Mouse (Mus musculus): ENCODE measurements around the gene Dctn1. TPM values are rescaled to one million over a fixed set of nuclear protein-coding genes. Genes with fewer than 3 reads are reported as not detected.

Dctn1 gene
- total RNA-seq, 1 experiment from 2014 or later = 70.9 TPM

DNA sequence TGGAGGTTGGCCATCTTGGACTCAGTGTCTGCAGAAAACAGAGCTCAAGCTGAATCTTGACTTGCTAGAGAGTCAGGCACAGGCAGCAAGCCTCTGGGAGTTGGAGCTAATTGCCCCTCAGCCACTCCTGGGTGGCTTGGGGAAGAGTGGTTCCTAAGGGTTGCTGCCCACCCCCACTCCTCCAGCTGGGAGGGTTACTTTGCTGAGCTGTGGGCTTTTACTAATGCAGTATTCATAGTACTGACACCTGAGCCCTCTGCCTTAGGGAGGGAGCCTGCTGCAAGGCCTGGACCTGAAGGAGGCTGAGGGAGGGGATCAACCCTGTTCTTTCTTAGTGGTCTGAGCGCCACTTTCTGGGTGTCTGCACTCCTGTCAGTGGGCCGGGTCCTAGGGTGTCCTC, 21.2 kb downstream of the Dctn1 start:
- no peak for ATAC-seq (replicated peaks in 1 of 2; ENCODE audit: insufficient read depth in 1 of 2, low FRiP score in 2 of 2, low TSS enrichment in 1 of 2, low read depth in 1 of 2, poor library complexity in 2 of 2, severe bottlenecking in 2 of 2)

DNA sequence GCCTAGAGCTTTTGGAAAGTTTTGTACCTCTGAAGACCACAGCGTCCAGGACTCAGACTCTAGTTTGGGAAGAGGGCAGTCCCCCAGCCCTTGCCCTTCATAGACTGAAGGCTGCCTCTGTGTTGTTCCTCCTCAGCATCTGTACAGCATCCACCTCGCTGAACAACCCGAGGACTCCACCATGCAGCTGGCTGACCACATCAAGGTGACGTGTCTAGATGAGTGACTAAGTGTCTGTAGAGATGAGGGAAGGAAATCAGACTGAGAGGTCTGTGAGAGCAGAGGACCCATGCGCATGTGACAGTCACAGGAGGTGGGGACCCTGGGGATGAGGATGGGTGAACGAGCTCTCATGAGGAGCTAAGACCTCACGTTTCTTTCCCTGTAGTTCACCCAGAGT, 27.9 kb downstream of the Dctn1 start:
- ATAC-seq (replicated peaks in 1 of 2; ENCODE audit: insufficient read depth in 1 of 2, low FRiP score in 2 of 2, low TSS enrichment in 1 of 2, low read depth in 1 of 2, poor library complexity in 2 of 2, severe bottlenecking in 2 of 2) = no peak

DNA sequence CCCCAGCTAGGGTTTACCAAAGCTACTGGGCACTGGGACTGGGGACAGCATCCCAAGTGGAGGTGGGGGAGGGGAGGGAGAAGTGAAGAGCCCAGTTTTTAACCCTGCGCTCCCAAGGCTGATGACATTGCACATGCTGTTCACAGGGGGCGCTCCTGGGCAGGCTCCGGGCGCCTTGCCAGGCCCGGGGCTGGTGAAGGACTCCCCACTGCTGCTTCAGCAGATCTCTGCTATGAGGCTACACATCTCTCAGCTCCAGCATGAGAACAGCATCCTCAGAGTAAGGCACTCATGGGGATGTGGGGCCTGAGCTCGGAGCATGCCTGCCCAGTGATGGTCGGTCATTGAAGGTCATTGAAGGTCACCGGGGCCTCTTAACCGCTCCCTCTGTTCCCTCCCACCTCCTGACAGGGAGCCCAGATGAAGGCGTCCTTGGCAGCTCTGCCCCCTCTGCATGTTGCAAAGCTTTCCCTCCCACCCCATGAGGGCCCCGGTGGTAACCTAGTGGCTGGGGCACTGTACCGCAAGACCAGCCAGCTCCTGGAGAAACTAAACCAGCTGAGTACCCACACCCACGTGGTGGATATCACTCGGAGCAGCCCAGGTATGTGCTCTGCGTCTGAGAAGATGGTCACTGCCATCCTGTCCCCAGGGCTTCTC, 31.8 kb downstream of the Dctn1 start:
- ATAC-seq (replicated peaks in 1 of 2; ENCODE audit: insufficient read depth in 1 of 2, low FRiP score in 2 of 2, low TSS enrichment in 1 of 2, low read depth in 1 of 2, poor library complexity in 2 of 2, severe bottlenecking in 2 of 2) = no peak

DNA sequence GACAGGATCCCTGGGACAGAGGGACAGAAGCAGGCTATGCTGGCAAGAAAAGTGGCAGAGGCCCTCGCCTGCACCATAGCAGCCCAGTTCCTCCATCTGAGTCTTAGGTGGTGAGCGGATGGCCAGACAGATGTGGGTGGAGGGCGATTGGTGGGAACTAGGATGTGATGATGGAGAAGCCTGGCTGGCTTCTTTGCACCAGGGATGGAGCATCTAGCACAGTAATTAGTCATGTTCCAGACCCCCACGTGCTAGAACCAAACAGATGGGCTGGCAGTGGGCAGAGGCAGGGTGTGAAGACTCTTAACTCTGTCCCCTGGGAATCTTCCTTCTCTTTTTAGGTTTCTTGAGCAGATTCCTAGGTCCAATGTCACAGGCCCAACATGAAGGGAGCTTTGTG, 37.6 kb downstream of the Dctn1 start:
- no peak for ATAC-seq (replicated peaks in 1 of 2; ENCODE audit: insufficient read depth in 1 of 2, low FRiP score in 2 of 2, low TSS enrichment in 1 of 2, low read depth in 1 of 2, poor library complexity in 2 of 2, severe bottlenecking in 2 of 2)

DNA sequence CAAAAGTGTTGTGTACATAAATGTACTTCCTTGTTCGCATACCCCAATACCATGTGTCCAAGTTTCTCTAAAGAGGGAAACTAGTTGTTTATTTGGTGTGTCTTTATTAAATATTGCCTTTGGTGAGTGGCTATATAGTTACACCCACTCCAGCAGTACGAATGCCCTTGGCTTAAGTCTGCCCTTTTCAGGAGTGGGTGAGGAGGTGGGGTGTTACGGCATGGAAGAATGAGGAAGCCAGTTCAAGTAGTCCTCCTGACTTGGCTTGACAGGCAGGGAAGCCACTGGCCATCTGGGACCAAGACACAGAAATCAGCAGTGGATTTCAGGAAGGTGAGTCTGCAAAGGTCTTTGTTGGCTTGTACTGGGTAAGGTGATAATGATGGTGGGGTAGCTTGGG, 40.1 kb downstream of the Dctn1 start:
- ATAC-seq (replicated peaks in 1 of 2; ENCODE audit: insufficient read depth in 1 of 2, low FRiP score in 2 of 2, low TSS enrichment in 1 of 2, low read depth in 1 of 2, poor library complexity in 2 of 2, severe bottlenecking in 2 of 2) = no peak

DNA sequence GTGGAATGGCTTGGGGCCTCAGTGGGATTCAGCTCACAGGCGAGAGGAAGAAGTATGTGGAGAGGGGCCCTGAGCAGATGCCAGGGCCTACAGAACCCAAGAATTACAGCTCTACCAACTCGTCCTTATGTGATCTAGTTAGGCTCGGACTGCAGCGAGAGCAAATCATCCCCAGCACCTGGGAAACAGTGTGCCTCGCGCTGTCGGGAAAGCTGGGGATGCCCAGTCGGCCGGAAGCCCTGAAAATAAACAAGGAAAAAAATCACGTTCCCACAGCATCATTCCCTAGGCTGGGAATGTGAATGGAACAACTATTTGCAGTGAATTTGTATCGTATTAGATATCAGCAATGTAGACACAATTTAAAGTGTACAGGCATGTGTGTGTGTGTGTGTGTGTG, 40.6 kb downstream of the Dctn1 start:
- ATAC-seq (replicated peaks in 1 of 2; ENCODE audit: insufficient read depth in 1 of 2, low FRiP score in 2 of 2, low TSS enrichment in 1 of 2, low read depth in 1 of 2, poor library complexity in 2 of 2, severe bottlenecking in 2 of 2) = no peak

DNA sequence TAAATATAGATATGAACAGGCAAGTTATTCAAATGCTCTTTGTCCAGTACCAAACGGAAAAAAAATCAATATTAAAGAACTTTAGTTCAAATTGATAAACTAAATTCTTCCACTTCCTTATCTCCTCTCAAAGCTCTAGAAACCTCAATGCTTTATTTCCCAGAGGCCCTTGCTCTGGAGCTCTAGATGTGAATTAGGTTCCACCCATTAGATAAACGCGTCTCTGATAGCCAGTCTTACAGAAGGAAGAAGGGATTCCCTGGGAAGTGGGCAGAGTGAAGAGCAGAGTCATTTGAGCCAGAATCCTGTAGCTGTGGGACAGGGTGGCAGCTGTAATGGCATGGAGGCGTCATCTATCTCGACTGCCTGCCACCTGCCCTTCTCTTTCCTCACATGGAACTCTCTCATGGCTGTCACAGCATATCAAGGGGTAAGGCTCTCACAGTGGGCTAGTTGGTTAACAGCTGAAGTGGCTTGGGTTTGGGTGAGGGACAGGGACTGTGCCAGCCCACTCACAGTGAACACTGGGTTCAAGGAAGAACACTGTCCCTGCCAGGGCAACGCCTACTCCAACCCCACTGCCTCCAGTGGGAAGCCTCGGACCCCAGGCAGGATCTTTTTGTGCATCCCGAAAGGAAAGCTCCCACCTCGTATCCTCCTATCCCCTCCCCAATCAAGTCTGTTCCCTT, 41.8 kb downstream of the Dctn1 start:
- no peak for ATAC-seq (replicated peaks in 1 of 2; ENCODE audit: insufficient read depth in 1 of 2, low FRiP score in 2 of 2, low TSS enrichment in 1 of 2, low read depth in 1 of 2, poor library complexity in 2 of 2, severe bottlenecking in 2 of 2)

DNA sequence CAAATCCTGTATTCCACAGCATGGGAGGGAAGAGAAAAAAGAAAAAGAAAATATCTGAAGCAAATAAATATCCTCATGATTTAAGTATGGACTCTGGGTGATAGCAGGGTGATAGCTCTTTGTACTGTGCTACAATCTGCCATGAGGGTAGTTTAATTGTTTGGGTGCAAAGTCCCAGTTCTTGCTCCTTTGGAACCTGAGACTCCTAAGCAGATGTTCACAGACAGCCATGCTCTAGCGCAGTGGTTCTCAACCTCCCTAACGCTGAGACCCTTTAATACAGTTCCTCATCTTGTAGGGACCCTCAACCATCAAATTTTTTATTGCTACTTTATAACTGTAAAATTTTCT, 42.3 kb downstream of the Dctn1 start:
- no peak for ATAC-seq (replicated peaks in 1 of 2; ENCODE audit: insufficient read depth in 1 of 2, low FRiP score in 2 of 2, low TSS enrichment in 1 of 2, low read depth in 1 of 2, poor library complexity in 2 of 2, severe bottlenecking in 2 of 2)

DNA sequence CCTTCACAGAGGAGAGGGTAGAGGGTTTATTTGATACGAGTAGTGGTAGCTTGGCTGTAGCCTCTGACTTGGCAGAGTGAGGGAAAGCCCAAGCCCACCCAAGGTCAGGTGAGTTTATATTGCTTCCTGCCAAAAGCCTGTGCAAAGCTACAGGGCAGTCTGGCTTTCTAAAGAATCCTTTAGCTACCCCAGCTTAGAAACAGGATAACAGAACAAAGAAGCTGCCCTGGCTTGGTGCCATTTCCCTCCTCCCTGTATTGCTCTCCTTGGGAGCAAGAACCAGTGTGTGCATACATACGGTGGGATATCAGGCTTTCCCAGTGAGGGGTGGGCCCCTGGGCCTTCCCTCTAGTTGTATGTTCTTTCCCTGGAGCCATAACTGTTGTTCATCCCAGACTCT, 44.8 kb downstream of the Dctn1 start:
- ATAC-seq (replicated peaks in 1 of 2; ENCODE audit: insufficient read depth in 1 of 2, low FRiP score in 2 of 2, low TSS enrichment in 1 of 2, low read depth in 1 of 2, poor library complexity in 2 of 2, severe bottlenecking in 2 of 2) = no peak

DNA sequence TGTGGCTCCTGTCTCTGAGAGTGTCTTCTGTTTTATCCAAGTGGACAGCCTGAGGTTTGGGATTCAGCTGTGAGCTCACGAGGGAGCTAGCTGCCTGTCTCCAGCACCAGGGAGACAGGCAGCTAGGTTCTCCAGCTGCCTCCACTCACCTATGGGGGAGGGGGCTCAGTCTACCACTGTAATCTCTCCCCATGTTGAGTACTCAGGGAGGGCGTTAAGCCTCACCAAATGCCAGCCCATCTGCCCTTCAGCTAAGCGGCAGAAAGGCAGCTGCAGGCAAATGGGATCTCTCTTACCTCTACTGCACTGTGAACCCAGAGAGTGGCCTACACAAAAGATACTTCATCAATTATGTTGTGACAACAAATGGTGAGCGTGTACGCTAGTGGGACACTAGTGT, 45.8 kb downstream of the Dctn1 start:
- no peak for ATAC-seq (replicated peaks in 1 of 2; ENCODE audit: insufficient read depth in 1 of 2, low FRiP score in 2 of 2, low TSS enrichment in 1 of 2, low read depth in 1 of 2, poor library complexity in 2 of 2, severe bottlenecking in 2 of 2)

DNA sequence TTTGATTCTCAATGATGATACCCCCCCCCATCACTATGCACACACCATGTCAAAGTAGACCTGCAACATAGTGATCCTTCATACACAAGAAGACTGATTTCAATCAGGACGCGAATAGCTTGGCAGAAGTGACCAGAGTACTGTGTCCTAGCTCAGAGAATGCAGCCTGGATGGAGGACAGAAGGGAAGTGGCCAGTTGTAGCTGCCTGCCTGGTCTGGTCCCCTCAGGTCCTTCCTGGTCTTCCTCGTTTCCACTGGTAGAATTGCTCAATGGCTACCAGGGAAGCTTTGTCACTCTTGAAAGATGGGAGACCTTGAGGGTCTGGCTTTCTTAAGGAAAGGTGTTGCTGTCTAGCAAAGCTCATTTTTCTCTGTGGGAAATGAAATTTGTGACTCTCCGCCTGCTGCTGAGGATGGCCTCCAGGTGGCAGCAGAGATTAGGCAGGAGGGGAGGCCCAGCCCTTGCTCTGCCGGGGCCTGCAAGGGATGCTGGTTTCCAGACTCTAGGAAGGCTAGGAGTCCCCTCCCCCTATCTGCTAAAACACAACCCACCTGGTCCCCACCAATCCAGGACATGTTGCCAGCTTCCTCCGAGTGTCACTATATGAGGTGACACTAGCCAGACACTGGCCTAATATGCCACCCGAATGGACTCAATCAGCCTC, 49.4 kb downstream of the Dctn1 start:
- peak; percentile 80 to 81; a peak in 3 of 4 replicates for ATAC-seq (replicated peaks in 1 of 2; ENCODE audit: insufficient read depth in 1 of 2, low FRiP score in 2 of 2, low TSS enrichment in 1 of 2, low read depth in 1 of 2, poor library complexity in 2 of 2, severe bottlenecking in 2 of 2)

DNA sequence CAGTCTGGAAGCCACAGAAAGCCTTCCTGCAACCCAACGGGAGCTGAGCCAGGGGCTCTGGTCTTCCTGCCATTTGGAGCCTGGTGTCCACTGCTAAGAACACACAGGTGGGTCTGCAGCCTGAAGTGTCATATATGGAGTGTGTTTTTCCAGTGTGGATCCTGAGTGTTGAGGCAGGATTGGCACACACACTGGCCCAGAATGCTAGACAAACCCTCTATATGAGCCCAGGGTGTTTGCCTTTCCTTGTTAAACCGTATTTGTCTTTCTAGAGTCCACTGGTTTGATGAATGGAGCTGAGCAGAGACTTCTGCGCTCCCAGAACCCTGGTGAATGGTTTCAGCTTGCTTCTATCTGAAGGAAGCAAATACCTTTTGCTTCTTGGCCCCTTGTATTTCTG, 54.1 kb downstream of the Dctn1 start, which contains the start of gene Slc4a5:
TSS of gene Slc4a5 (plus strand) at position 15 of the 400 bp plus-strand sequence.
- ATAC-seq (replicated peaks in 1 of 2; ENCODE audit: insufficient read depth in 1 of 2, low FRiP score in 2 of 2, low TSS enrichment in 1 of 2, low read depth in 1 of 2, poor library complexity in 2 of 2, severe bottlenecking in 2 of 2) = no peak

DNA sequence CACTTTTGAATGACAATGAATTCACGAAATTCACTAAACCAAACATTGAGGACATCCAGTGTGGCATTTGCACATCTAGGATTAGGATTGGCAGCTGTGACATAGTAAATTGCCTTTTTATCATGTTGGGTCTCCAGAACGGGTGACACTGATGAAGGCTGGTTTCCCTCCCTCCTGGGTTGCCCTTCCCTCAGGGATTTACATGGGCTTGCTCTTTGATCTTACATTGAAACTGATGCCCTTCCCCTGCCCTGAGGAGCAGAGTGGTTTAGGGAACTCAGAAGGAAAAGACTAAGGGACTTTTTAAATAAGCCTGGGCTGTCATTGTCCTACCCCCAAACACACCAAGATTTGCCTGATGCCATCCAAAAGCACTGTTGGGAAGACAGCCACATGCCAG, 65.8 kb downstream of the Dctn1 start:
- ATAC-seq (replicated peaks in 1 of 2; ENCODE audit: insufficient read depth in 1 of 2, low FRiP score in 2 of 2, low TSS enrichment in 1 of 2, low read depth in 1 of 2, poor library complexity in 2 of 2, severe bottlenecking in 2 of 2) = no peak

DNA sequence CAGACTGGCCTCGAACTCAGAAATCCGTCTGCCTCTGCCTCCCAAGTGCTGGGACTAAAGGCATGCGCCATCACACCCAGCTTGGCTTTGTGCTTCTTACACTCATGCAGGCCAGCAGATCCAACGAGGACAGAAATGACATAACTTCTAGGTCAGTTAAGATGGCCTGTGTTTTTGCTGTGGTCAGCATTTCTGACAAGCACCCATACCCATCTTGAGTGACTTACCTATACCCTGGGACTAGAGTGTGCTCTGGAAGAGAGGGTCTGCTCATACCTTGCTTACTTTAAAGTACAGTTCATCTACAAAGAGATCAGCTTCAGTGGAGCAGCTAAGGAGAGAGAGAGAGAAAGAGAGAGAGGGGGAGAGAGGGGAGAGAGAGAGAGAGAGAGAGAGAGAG, 67.6 kb downstream of the Dctn1 start:
- ATAC-seq (replicated peaks in 1 of 2; ENCODE audit: insufficient read depth in 1 of 2, low FRiP score in 2 of 2, low TSS enrichment in 1 of 2, low read depth in 1 of 2, poor library complexity in 2 of 2, severe bottlenecking in 2 of 2) = no peak

DNA sequence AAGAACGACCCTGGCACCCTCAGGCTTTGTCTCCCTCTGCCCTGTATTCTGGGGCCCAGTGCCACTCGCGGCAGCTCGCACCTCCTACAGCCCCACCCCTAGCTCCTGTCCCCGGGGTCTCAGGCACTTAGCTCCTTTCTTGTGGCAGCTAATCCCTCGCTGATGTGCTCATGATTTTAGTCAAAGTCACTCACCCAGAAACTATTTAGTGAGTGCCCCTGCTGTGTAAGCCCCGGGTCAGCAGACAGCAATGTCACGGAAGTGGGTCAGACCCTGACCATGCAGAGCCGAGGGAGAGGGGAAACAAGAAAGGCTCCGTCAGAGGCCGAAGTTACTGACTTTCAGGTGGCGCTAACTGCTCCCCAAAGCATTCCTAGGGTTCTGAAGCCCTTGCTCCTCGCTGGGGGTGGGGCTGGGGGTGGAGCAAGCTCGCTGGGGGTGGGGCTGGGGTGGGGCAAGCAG, 68.6 kb downstream of the Dctn1 start:
- ATAC-seq (replicated peaks in 1 of 2; ENCODE audit: insufficient read depth in 1 of 2, low FRiP score in 2 of 2, low TSS enrichment in 1 of 2, low read depth in 1 of 2, poor library complexity in 2 of 2, severe bottlenecking in 2 of 2) = 0 out of 4 replicates have a peak, but pooled peaks have one; percentile 29 to 51

DNA sequence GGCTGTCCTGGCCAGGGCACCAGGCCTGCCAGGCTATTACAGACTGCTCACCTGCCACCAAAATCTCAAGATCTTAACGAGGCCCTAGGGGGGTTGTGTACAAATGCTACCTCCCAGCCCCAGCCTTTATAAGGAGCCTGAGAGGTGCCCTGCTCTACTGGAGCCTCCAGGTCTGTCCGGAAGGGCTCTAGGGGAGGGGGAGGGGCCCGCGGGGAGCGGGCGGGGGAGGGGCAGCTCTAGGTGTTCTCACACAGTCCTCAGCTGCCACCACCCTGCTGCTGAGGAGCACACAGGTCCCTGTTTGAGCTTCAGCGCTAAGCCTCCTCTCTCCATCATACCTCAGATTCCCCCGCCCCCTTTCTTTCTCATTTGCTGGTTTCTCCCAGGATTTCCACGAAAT, 71.4 kb downstream of the Dctn1 start:
- no peak for ATAC-seq (replicated peaks in 1 of 2; ENCODE audit: insufficient read depth in 1 of 2, low FRiP score in 2 of 2, low TSS enrichment in 1 of 2, low read depth in 1 of 2, poor library complexity in 2 of 2, severe bottlenecking in 2 of 2)

DNA sequence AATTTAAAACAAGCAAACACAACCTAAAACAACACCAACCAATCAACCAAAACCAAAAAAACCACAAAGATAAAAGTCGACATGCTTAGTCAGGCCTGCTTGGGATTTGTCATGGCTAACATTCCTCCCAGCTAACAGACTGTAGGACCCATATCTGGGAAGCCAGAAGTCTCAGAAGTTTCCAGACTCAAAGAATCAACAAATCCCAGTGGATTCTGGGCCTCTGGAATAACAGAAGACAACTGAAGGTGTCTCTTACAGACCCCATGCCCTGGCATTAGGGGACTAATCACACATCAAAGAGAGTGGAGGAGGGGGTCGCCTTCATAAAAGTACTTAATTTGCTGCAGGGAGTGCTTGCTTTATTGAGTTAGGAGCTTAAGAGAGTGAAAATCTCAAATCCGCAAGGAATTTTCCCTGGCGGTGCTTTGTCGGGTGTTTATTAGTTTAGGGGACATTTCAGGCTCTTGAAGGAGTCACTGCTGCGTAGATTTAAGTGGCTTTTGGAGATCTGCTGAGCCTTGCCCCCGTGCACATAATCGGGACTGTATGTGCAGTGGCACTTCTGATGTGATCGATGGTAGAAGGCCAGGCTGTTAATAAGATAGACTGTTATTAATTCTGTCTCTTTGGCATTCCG, 78.8 kb downstream of the Dctn1 start:
- ATAC-seq (replicated peaks in 1 of 2; ENCODE audit: insufficient read depth in 1 of 2, low FRiP score in 2 of 2, low TSS enrichment in 1 of 2, low read depth in 1 of 2, poor library complexity in 2 of 2, severe bottlenecking in 2 of 2) = no peak

DNA sequence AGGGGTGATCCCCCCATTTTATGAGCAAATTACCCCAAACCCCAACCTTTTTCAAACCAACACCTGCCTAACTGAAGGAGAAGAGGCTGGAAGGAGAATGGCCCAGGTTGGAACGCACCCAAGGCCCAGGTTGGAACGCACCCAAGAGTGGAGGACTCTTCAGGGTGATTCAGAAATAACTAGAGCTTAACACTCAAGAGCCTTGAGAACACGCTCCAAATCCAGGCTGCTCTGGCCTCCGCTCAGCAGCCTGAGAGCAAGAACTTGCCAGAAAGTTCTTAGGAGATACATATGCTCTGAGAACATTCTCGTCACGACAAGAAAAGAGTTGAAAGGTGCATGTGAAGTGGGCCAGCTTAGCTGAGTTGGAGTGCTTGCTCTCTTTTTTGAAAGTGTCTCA, 79.4 kb downstream of the Dctn1 start:
- no peak for ATAC-seq (replicated peaks in 1 of 2; ENCODE audit: insufficient read depth in 1 of 2, low FRiP score in 2 of 2, low TSS enrichment in 1 of 2, low read depth in 1 of 2, poor library complexity in 2 of 2, severe bottlenecking in 2 of 2)
